Mouse (Mus musculus): Measurements from ENCODE around the gene Mgat5.

GRCm38 (mm10) chr1:127328354-127328875 is 123.6 kb downstream of the Mgat5 start:
- TF ChIP-seq CTCF (IDR thresholded peaks at IDR 0.05; ENCODE audit: control insufficient read depth, insufficient read depth, insufficient read length), result no peak
- TF ChIP-seq MYOG (IDR thresholded peaks at IDR 0.05; ENCODE audit: control insufficient read depth, extremely low read depth, insufficient read length), result no peak
- no peak for TF ChIP-seq FOSL1 (IDR thresholded peaks at IDR 0.05; ENCODE audit: insufficient read depth, low read length, poor library complexity, severe bottlenecking)
- TF ChIP-seq MYOD1 (IDR thresholded peaks at IDR 0.05; ENCODE audit: control insufficient read depth, insufficient read length, low read depth), result no peak
- TF ChIP-seq CEBPB (IDR thresholded peaks at IDR 0.05; ENCODE audit: low read depth), result no peak
- no peak for TF ChIP-seq USF1 (IDR thresholded peaks at IDR 0.05; ENCODE audit: low read depth)
- no peak for TF ChIP-seq MAX (IDR thresholded peaks at IDR 0.05)
